Mouse (Mus musculus): ENCODE measurements around the gene Cd207. TPM values are rescaled to one million over a fixed set of nuclear protein-coding genes. Genes with fewer than 3 reads are reported as not detected.

The Cd207 gene
- not detected for total RNA-seq (2021)
- long read RNA-seq, experiment 1 = 0 reads
- long read RNA-seq, experiment 2 = 0 reads

DNA sequence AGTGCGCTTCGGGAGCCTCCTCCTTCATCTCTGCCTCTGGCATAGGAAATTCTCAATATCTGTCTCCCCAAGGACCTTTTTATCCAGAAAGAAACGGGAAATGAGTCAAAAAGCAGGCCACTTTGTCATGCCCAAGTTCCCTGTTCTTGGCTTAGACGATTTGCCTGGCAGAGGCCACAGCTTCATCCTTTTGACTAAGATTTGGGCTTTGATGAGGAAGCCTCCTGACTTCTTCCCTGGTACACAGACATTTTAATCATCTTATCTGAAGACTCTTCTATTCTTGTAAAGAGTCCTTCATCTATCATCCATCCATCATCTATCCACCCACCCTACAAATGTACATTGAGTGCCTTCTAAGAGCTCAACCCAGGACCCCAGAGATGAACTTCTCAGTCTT lies at the start of gene Cd207:
TSS of gene Cd207 (minus strand) at position 101 of the 400 bp plus-strand sequence.
- intact Hi-C loops (cut with DNase I) = no loop called here
- no peak for DNase-seq (ENCODE audit: low spot score in 2 of 2)

DNA sequence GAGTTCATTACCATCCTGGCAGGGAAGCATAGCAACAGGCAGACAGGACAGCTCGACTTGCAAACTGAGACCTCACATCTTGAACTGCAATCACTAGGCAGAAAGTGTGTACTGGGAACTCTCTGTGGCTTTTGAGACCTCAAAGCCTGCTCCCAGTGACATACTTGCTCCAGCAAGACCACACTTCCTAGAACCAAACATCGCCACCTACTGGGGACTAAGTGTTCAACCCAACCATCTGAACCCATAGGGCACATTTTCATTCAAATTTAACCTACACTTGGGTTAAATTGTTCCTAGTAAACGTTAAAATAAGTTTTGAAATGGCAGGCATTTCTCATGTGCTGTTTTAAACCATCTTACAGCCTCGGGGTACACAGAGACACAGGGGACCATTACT lies 49.5 kb upstream of the Cd207 start:
- no peak for DNase-seq (ENCODE audit: low spot score in 2 of 2)
- intact Hi-C loops (cut with DNase I) = no loop called here

DNA sequence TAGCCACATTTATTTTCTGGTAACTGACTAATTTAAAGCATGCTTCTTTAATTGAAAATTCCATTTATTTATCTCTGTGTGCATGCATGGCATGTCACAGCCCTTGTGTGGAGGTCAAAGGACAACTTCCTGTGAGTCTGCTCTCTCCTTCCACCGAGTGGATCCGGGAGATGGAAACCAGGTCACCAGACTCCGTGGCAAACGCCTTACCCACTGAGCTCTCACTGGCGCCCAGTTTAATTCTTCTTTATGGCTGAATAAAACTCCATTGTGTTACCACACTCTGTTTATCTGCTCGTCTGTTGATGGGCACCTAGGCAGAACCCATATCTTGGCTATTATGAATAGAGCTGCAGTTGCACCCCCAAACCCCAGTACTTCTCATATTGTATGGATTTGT lies 44.9 kb upstream of the Cd207 start:
- no peak for DNase-seq (ENCODE audit: low spot score in 2 of 2)
- intact Hi-C loops (cut with DNase I) = no loop called here

DNA sequence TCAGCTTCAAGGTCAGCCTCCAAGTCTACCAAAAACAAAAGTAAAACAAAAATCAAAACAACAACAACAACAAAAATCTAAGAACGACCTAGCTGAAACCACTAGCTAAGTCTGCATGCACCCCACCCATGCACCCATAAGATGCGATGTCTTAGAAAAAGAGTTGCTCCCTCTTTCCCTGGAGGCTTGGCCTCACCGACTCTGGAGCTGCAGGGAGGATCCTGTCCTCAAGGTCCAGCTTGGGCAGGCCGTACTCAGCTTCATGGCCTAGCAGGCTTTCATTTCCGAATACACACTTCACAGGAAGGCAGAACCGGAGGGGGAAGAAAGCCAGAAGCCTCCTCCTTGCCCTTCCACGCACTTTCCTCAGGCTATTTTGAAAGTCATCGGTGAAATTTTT lies 39.4 kb upstream of the Cd207 start:
- intact Hi-C loops (cut with DNase I) = no loop called here
- DNase-seq (ENCODE audit: low spot score in 2 of 2) = no peak

DNA sequence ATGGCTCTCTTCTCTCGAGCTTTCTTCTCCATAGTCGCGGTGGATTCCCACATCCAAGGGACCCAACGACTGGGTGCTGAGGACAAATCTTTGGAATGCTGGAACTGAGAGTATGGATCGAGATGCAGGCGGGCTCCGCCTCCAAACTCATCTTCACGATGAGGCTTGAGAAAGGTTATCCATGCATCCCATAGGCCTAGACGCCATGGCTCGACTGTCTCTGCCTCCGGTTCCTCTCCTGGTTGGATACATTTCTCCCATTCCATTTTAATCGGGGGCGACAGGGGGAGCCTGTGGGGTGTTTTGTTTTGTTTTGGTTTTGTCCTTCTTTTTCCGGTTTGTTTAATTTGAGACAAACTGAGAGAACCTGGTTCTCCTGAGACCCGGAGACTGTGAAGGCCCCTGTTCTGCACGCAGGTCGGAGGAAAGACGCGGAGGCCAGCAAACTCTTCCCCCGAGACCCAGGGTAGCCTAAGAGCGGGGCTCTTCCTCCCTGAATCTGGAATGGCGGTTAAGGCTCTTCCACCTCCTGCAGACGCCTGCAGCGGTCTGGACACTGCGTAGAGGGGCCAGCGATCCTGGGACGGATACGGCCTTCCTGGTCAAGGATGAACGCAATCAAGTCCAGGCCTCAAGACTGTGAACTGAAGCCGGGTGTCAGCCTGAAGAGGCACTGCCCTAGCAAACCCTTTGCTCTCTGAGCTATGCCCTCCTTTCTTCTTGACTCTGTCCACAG lies 38.0 kb upstream of the Cd207 start:
- intact Hi-C loops (cut with DNase I) = no loop called here
- no peak for DNase-seq (ENCODE audit: low spot score in 2 of 2)

DNA sequence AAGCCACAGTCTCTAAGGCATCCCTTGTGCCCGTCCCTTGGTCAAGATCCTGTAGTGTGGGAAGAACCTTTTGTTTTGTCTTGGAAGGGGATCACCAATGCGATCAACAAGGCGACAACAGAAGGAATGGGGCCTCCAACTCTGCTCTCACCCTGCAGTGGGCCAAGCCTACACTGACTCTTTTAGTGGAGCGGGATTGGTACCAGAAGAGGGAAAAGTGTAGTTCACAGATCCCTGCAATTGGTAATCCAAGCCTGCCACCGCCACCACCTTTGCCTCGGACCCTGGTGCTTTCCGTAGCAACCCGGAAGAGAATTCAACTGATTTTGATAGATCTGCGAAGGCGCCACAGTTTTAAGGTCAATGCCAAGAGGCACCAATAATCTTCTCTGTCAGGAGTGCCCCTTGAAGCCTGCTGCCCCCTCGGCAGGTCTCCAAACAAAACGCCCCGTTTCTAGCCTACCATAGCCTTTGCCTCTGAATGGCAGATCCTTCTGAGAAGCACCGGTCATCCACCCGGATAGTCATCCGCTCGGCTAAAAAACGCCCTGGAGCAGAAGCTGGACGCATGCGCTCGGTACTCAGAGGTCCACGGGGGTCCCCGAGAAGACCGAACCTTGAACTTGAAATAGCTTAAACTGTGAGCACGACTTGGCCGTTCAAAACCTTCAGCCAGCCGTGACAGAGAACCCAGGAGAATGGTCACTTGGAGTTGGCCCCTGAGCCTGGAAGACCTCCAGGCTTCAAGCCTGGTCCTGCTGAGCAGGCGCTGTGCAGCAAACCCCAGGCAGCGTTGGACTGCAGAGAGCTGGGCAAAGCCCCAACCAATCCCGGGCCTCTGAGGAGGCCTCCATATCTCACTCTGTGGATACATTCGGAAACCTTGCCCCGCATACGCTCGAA lies 36.8 kb upstream of the Cd207 start:
- no peak for DNase-seq (ENCODE audit: low spot score in 2 of 2)
- intact Hi-C loops (cut with DNase I) = no loop called here

DNA sequence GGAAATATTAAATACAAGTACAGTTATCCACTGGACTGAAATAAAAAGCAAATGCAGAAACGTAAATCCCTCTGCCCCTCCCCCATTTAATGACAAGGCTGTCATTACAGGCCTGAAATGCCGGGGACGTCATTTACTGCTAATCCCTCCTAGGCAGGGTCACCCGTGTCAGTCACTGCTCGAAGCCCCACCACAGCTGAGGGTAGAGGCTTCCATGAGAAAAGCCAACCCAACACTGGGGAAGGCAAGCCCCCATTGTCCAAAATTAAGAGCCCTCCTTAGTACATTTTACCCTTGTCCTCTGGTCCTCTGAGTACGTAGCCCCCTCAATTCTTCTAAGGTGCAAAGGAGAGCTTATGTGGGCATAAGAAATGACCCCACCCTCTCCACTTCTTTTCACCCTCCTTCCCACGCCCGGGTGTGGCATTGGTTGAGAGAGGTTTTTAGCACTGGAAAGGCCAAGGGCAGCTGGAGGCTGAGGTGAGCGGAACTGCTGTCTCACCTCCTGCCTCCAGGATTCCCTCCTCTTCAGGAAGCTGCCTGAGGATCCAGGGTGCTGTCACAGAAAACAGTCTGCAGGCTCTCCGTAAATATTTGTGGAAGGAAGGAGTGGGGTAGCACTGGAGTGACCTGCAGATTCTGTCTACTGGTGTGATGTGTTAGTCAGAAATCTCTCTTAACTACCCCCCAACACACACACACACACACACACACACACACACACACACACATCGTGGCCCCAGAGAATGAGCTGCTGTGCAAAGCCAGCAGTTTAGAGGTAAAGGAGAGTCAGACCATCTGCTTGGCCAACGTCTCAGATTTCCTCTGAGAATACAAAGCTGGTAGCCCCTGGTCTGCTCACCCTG lies 35.8 kb upstream of the Cd207 start:
- no peak for DNase-seq (ENCODE audit: low spot score in 2 of 2)
- intact Hi-C loops (cut with DNase I) = no loop called here

DNA sequence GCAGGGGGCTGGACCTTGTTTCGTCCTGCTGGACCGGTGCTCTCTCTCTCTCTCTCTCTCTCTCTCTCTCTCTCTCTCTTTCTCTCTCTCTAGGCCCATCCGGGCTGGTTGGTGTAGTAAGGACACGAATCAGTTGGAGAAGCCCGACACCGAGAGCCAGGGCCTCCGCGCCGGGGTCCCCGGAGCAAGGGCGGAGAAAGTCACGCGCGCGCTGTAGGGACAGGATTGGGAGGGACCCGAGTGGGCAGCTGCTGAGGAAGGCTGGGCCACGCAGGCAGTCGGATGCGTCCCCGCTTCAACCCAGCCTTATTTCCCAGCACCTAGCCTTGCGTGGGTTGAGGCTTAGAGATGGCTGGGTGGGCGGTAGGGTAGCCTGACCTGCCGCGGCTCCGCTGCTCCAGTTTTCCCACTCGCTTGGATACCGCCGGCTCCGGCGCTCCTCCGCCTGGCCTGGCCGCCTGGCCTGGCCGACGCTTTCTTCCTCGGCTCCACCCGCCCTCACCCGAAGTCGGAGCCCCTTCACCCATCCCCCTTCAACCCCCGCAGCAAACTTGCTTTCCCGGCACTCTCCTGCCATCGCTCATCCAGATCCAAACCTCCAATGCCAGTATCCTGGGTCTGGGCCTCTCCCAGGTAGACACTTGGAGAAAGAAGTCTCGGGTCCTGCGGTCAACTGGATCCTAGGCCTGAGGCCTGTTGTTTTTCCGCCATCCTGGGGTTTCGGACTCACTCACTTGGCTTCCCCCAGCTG lies 34.2 kb upstream of the Cd207 start:
- intact Hi-C loops (cut with DNase I) = no loop called here
- no peak for DNase-seq (ENCODE audit: low spot score in 2 of 2)

DNA sequence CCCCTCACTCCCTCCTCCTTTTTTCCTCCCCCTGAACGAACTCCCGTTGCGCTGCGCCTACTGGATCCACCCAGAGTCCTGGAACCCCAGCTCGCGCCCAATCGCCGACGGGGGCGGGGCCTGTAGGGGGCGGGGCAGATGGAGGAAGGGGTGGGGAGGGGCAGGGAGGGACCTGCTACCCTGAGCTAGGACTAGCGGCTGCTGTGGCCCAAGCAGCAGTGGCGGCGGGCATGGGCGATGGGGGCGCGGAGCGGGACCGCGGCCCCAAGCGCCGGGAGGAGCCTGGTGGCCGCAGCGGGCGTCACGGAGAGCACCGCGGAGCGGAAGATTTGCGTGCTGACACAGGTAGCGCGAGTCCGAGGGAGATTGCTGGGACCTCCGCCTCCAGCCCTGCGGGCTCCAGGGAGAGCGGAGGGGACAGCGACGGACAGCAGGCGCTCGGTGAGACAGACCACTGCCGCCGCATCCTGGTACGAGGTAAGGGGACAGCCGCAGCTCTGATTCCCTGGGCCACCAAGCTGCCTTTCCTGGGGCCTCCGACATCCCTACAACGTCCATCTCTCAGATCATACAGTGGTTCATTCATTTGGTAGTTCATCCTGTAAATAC lies 33.5 kb upstream of the Cd207 start, which contains the start of gene Vax2:
TSS of gene Vax2 (plus strand) at position 198 of the 609 bp plus-strand sequence.
- no peak for DNase-seq (ENCODE audit: low spot score in 2 of 2)
- intact Hi-C loops (cut with DNase I) = no loop called here

DNA sequence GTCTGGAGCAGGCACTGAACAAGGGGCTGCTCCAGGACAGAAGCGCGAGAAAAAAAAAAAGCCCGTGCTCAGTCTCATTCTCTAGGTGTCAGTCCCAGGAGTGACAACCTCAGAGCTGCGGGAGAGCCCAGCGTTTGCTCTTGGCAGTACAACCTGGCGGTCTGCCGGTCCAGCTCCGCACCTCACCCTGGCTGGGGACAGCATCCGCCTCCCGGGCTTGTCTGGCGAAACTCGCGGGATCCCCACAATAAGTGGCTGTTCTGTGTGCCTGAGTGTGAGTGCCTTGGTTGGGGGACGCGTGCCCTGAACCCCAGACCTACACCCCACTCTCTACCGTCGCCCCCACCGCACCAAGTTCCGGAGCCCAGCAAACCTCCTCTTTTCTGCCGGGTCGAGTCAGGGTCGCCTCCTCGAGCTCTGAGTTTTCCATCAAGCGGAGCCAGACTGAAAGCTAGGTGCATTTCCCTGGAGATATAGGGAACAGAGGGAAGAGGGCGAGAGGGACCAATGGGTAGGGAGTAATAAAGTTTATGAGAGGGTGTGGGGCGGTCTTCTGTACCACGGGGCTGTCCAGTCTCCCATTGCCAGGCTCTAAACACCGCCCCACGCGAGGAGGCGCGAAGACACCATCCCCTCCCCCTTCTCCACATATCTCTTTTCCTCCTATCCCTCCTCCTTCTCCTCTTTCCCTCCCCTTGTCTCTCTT lies 32.9 kb upstream of the Cd207 start:
- DNase-seq (ENCODE audit: low spot score in 2 of 2) = no peak
- intact Hi-C loops (cut with DNase I) = no loop called here

DNA sequence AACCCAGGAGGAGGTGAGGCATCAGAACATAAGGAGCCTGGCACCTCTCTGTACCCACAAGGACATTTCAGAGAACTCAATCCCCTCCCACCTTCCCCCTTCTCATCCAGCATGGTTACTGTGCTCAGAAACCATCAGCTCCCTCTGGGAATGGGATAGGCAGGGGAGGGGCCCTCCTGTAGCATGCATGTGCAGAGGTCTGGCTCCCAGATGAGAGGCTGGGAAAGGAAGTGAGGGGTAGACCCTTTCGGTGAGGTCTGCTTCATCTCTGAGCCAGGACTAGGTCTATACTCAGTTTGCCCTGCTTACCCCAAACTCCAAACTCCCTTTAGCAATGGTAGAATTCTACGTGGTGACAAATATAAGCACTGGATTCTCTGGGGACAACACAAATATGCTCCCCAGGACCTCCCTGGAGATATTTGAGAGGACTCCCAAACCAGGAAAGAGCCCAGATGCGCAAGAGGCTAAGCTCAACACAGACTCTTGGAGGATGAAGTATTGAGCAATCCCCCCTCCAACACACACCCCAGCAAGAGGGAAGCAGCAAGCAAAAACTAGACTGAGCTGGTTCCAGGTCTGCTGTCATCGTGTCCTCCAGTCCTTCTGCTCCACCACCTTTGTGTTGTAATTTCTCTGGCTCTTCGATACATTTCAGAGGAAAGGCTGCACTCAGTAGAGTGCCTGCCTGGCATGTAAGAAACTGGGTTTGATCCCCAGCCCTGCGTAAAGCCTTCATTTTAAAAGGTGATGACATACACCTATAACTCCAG lies 30.3 kb upstream of the Cd207 start:
- DNase-seq (ENCODE audit: low spot score in 2 of 2) = no peak
- intact Hi-C loops (cut with DNase I) = no loop called here

DNA sequence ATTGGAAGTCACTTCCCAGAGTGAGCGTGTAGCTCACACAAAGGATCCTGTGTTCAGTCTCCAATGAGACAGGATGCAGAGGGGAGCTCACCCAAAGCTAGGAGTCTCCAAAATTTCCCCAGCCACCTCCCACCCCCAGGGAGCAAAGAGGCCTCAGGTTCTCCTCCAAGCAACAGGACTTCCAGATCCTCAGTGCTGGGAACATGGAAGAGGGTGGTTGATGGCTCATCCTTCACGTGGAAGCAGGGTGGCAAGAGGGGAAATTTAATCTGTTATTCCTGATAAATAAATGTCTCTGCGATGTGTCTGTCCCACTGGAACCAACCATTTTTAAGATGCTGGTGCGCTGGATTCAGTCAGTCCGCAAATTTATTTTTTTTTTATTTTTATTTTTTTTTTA lies 27.0 kb upstream of the Cd207 start:
- no peak for DNase-seq (ENCODE audit: low spot score in 2 of 2)
- intact Hi-C loops (cut with DNase I) = no loop called here

DNA sequence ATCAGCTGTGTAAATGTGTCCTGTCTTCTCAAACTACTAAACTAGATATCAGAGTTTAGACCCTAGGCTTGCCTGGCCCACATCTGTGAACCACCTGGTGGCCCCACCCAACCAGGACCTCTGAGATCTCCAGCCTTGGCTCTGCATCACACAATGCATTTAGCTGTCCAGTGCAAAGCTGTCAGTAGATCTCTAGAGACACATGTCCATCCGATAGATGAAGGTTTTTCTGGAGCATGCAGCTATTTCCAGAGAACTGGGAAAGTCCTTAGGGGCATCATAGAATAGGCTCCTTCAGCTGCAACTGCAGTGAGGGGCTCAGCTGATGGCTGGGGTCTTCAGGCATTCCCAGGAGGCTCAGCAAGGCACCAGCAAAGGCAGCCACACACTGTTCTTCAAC lies 26.6 kb upstream of the Cd207 start:
- intact Hi-C loops (cut with DNase I) = no loop called here
- no peak for DNase-seq (ENCODE audit: low spot score in 2 of 2)

DNA sequence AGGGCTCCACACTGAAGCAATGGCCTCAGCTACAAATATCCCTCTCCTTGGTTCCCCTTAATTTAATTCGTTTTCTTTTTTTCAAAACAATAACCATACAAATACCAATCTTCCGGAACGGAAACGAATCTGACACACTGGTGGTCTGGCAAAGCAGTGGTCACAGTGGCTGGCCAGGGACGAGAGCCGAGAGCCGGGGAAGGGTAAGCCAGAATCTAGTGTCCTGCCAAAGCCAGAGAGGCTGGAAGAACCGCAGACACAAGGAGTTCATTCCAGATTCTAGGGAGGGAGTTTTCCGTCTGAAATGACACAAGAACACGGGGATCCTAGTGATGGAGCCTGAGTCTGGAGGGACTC lies 26.0 kb upstream of the Cd207 start:
- DNase-seq (ENCODE audit: low spot score in 2 of 2) = no peak
- intact Hi-C loops (cut with DNase I) = no loop called here

DNA sequence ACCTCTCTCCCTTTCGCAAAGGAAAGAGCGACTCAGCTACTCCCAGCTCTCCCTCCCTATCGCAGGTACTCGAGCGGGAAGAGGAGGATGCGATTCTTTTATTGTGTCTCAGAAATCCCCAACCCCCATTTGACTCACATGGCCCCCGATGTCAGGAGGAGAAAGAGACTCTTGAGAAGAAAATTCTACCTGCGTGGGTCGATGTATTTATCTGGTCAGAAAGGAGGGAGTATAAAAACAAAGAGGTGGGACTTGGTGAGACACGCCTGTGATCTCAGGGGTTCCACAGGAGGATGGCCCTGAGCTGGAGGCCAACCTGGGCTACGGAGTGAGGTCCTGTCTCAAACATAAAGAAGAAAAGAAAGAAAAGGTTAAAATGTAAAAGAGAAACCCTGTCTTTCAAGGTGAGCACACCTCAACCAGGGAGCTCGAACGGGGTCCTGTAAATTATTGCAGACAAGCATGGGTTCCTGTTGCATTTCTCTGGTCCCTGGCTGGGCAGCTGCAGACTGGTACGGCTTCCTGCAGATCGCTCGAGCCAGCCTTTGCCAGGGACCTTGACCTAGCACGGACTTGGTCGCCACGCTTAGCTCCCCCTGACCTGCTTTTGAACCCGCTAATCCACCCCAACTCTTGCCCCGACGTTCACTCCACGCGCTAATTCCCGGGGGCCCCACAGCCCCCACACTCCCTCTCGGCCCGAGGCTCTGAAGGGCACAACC lies 25.5 kb upstream of the Cd207 start:
- intact Hi-C loops (cut with DNase I) = no loop called here
- no peak for DNase-seq (ENCODE audit: low spot score in 2 of 2)

DNA sequence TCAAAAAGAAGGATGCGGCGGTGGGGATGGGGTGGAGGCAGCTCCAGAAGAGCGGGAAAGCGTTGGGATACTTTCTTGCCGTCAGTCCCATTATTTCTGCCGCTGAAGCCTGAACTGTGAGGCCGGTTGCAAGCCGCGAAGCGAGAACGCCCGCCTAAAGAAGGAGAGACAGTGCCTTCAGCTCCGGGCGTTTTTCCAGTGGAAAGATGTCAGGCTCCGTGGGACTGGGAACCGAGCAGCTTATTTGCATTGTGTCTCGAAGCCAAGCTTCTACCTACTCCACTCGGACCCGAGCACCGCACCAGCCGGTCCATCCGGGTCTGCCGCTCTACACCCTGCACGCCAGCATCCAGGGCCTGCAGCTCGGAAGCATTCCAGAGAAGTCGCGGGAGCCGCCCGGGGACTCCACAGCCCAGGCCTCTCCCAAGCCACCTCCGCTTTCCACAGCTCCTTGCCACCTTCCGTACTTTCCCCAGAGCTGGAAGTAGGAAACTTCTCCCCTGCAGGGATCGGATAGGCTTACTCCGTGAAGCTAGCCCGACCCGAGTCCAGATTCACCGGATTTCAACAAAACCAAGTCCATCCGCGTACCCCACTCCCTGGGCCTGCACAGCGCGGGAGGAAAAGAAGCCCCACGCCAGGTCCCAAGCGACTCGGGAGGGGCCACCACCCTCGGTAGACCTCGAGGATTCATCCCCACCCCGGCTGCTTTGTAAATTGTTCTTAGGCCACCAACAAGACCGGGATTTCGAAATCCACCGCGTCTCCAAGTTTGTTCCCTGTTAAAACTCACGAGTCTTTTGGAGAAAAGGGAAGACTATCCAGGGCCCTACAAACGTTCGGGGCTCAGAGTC lies 24.7 kb upstream of the Cd207 start:
- DNase-seq (ENCODE audit: low spot score in 2 of 2) = no peak
- intact Hi-C loops (cut with DNase I) = no loop called here
